Mouse (Mus musculus) neural tube, embryonic 13.5 days (tissue): ENCODE measurements around the gene Scamp1. TPM values are rescaled to one million over a fixed set of nuclear protein-coding genes. Genes with fewer than 3 reads are reported as not detected.

Experiments
- ATAC-seq: fragments of 200-750 bp; cut with Nextera tagmentation; 2 replicates; pipeline ENCODE4 v1.8.0; 2017; ENCODE audit warnings: low read depth, mild to moderate bottlenecking, moderate TSS enrichment, moderate library complexity
- H3K27ac ChIP-seq: fragments of 300-500 bp; sonication (generic); replicated peaks from 2 replicates; pipeline ENCODE4 v1.5.1; 2015; ENCODE audit warnings: moderate library complexity, mild to moderate bottlenecking, inconsistent platforms
- H3K27me3 ChIP-seq: fragments of 300-500 bp; sonication (generic); 2 replicates; pipeline ENCODE4 v1.6.1; 2015; ENCODE audit warnings: mild to moderate bottlenecking, inconsistent platforms
- H3K36me3 ChIP-seq: fragments of 300-500 bp; sonication (generic); 2 replicates; pipeline ENCODE4 v1.6.1; 2015; ENCODE audit warnings: mild to moderate bottlenecking, inconsistent platforms
- H3K4me1 ChIP-seq: fragments of 300-500 bp; sonication (generic); replicated peaks from 2 replicates; pipeline ENCODE4 v1.6.1; 2015; ENCODE audit warnings: inconsistent platforms
- H3K4me2 ChIP-seq: fragments of 300-500 bp; sonication (generic); 2 replicates; pipeline ENCODE4 v1.6.1; 2015; ENCODE audit warnings: inconsistent platforms, mild to moderate bottlenecking, moderate library complexity
- H3K4me3 ChIP-seq: fragments of 300-500 bp; sonication (generic); 2 replicates; pipeline ENCODE4 v1.5.1; 2015; ENCODE audit warnings: mild to moderate bottlenecking, inconsistent platforms
- H3K9ac ChIP-seq: fragments of 300-500 bp; sonication (generic); 2 replicates; pipeline ENCODE4 v1.6.1; 2015; ENCODE audit warnings: moderate library complexity, mild to moderate bottlenecking, inconsistent platforms
- H3K9me3 ChIP-seq: fragments of 300-500 bp; sonication (generic); 2 replicates; pipeline ENCODE4 v1.6.1; 2016; ENCODE audit warnings: inconsistent platforms
- WGBS: fragments of 180-500 bp; shearing (Covaris S2); methylation state at CpG from one replicate; pipeline ENCODE4 v1.1.7; 2015; 5-methylcytosine and 5-hydroxymethylcytosine counted together
- polyA plus RNA-seq: library from polyadenylated mRNA; unstranded; fragments of >200 nt; fragmentation: Nextera tagmentation; extraction: Ambion mirVana; gene quantifications from 2 replicates; pipeline ENCODE4 v1.2.1, GENCODE M21; 2015

Gene Scamp1
- polyA plus RNA-seq, 1 experiment from 2014 or later = 111 TPM

GRCm38 (mm10) chr13:94300946-94301538, 15.4 kb upstream of the Scamp1 start:
- ATAC-seq = no peak
- no peaks in the 10 kb centered on the region for H3K27me3 ChIP-seq
- H3K4me2 ChIP-seq = no peak overlapping the region
- no peaks in the 10 kb centered on the region for H3K9me3 ChIP-seq
- no peaks in the 10 kb centered on the region for H3K36me3 ChIP-seq
- no peak overlapping the region for H3K9ac ChIP-seq
- H3K27ac ChIP-seq = no peak overlapping the region
- peaks cover 4% of the 10 kb centered on the region for H3K4me1 ChIP-seq
- no peak overlapping the region for H3K4me3 ChIP-seq
- WGBS = 34% methylated on average over 7 of the region's 7 CpGs

DNA sequence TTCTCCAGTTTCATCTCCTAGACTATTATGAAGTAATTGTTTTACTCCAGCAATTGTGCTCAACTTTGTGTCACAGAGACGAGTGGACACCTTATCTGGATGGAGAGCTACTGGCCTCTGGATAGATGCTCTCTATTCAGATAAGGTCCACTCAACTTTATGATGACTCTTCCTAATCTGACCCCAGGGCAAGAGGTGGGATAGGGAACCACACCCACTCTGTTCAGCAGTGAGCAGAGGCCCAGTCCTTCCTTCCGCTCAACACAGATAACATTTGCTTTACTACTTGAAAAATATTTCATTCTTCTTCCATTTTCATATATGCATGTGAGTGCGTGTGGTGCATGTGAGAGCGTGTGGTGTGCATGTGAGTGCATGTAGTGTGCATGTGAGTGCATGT, 14.6 kb upstream of the Scamp1 start:
- no peaks in the 10 kb centered on the region for H3K27me3 ChIP-seq
- H3K9ac ChIP-seq = no peak overlapping the region
- no peak overlapping the region for H3K4me3 ChIP-seq
- H3K36me3 ChIP-seq = no peaks in the 10 kb centered on the region
- no peaks in the 10 kb centered on the region for H3K4me1 ChIP-seq
- H3K9me3 ChIP-seq = no peaks in the 10 kb centered on the region
- WGBS = 88% methylated on average over 4 of the region's 4 CpGs
- no peak for ATAC-seq
- no peak overlapping the region for H3K27ac ChIP-seq
- no peak overlapping the region for H3K4me2 ChIP-seq

DNA sequence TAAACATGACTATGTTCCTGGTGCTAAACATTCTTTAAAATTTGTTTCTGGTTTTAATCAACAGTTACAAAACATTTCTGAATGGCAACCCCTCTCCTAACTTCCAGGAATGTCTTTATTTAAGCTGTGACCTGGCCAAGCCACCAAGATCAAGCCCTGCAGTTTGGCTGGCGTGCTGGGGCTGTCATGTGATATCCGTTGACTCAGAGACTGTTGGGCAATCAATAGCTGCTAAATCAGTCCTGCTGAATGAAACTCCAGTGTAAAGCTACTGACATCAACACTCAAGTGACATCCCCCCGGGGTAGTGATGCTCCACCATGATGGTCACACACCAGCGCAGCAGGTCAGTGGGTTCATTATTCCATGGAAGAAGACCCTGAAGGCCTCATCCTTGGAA, 12.7 kb upstream of the Scamp1 start:
- H3K9ac ChIP-seq = no peak overlapping the region
- H3K4me3 ChIP-seq = no peak overlapping the region
- 79% methylated on average over 4 of the region's 4 CpGs for WGBS
- ATAC-seq = no peak
- H3K36me3 ChIP-seq = no peaks in the 10 kb centered on the region
- no peaks in the 10 kb centered on the region for H3K9me3 ChIP-seq
- no peaks in the 10 kb centered on the region for H3K4me1 ChIP-seq
- H3K27me3 ChIP-seq = no peaks in the 10 kb centered on the region
- no peak overlapping the region for H3K4me2 ChIP-seq
- H3K27ac ChIP-seq = no peak overlapping the region

DNA sequence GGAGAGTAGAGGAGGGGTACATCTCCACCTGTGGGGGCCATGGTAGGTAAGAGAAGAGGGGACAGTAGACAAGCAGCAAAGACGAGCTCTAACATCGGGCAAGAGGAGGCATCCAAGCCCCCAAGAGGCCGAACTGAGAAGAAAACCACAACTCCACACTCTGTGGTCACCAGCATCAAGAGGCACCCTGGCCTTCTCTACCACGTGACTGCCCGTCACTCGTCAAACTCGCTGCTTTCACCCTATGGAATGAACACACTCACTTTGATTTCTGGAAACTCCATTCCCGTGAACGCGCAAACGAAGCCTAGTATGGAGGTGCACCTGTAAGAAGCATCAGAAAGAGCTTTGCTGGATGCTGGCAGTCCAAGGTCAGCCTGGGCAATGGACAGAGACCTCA, 10.7 kb upstream of the Scamp1 start:
- Histone ChIP-seq H3K27ac (no peak overlapping the region), H3K9me3 (no peaks in the 10 kb centered on the region), H3K4me3 (no peak overlapping the region), H3K4me2 (no peak overlapping the region), H3K36me3 (no peaks in the 10 kb centered on the region), H3K9ac (no peak overlapping the region), H3K27me3 (no peaks in the 10 kb centered on the region), H3K4me1 (no peaks in the 10 kb centered on the region)
- WGBS = 88% methylated on average over 11 of the region's 11 CpGs
- ATAC-seq = no peak

DNA sequence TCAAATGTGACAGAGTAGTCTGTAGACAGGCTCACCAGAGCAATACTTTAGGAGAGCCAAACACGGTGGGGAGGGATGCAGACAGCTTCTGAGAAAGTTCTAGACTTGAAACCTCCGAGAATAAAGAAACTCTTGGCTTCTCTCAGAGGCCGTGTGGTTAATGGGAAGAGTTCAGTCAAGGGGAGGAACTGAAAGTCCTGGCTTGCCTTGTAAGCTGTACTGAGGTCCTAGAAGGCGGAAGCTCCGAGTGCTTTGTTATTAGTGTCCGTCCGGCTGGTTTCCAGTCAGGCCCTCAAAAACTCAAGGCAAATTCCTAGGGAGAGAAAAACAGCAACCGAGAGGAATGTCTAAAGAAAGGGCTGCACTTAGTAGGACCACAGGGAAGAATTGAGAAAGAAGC, 10.3 kb upstream of the Scamp1 start:
- no peak for ATAC-seq
- WGBS = 91% methylated on average over 8 of the region's 8 CpGs
- Histone ChIP-seq H3K27ac (no peak overlapping the region), H3K4me1 (no peaks in the 10 kb centered on the region), H3K9ac (no peak overlapping the region), H3K4me2 (no peak overlapping the region), H3K9me3 (no peaks in the 10 kb centered on the region), H3K36me3 (no peaks in the 10 kb centered on the region), H3K27me3 (no peaks in the 10 kb centered on the region), H3K4me3 (no peak overlapping the region)

GRCm38 (mm10) chr13:94294886-94295285, 9.2 kb upstream of the Scamp1 start:
- H3K4me2 ChIP-seq = no peak overlapping the region
- H3K4me1 ChIP-seq = no peaks in the 10 kb centered on the region
- H3K27me3 ChIP-seq = no peaks in the 10 kb centered on the region
- no peak overlapping the region for H3K27ac ChIP-seq
- WGBS = 46% methylated on average over 3 of the region's 3 CpGs
- no peak overlapping the region for H3K9ac ChIP-seq
- H3K9me3 ChIP-seq = no peaks in the 10 kb centered on the region
- H3K4me3 ChIP-seq = no peak overlapping the region
- no peak for ATAC-seq
- H3K36me3 ChIP-seq = no peaks in the 10 kb centered on the region

DNA sequence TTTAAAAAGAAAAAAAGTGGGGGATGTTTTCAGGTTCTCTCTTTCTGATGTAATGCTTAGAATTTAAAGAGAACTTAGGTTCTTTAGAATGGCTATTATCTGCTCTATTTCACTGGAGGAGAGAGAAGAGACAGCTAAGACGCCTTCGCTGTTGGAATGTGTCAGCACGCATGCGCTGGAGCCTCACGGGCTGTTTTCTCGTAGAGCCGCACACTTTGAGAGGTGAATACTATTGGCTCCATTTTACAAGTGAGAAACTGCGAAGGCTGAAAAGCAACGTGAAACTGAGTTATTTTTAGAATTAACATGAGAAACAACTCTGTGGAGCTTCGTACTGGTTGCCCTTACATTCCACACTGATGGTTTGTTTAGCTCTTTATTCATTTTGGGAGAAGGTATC, 8.3 kb upstream of the Scamp1 start:
- Histone ChIP-seq H3K4me1 (no peaks in the 10 kb centered on the region), H3K27ac (no peak overlapping the region), H3K9me3 (no peaks in the 10 kb centered on the region), H3K9ac (no peak overlapping the region), H3K36me3 (no peaks in the 10 kb centered on the region), H3K4me3 (no peak overlapping the region), H3K4me2 (no peak overlapping the region), H3K27me3 (no peaks in the 10 kb centered on the region)
- ATAC-seq = no peak
- 82% methylated on average over 10 of the region's 10 CpGs for WGBS

GRCm38 (mm10) chr13:94286195-94286594, 538 bp upstream of the Scamp1 start:
- ATAC-seq = no peak
- Histone ChIP-seq H3K4me1 (peaks cover 36% of the 10 kb centered on the region), H3K4me2 (peak overlapping the region; percentile 77), H3K4me3 (peak overlapping the region; percentile 98), H3K9me3 (no peaks in the 10 kb centered on the region), H3K36me3 (no peaks in the 10 kb centered on the region), H3K9ac (no peak overlapping the region), H3K27me3 (no peaks in the 10 kb centered on the region), H3K27ac (0 out of 2 replicates have a peak overlapping the region, but pooled peaks have one; percentile 91)
- WGBS = 63% methylated on average over 5 of the region's 5 CpGs

DNA sequence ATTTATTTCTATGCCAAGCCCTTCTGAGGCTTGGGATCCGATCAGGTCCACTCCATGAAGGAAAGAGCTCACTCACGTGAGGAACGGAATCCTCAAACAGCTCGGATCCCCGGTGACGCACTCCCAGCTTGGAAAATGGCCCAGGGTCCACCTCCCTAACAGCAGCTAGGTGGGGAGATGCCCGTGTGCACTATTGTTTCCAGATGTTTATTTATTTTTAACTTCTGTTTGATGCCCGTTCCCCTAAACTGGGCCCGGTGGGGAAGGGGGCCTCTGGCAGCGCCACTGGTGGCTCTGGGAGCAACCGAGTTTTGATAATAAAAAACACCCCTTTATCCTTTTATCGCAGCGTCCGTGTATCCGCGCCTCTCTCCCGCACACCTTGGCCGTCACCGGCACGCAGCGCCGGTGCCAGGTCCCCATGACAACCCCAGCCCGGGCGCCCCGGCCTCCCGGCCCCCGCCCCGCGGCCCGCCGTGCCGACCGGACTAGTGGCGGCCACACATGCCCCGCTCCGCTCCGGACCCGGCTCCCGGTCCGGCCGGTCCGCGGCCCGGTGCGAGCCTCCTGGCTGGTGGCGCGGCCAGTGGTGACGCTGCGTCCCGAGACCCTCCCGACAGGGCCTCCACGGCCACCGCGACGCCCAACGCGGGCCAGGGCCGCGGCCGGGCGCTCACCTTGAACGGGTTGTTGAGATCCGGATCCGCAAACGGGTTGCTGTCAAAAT, 951 bp downstream of the Scamp1 start:
- no peaks in the 10 kb centered on the region for H3K9me3 ChIP-seq
- H3K36me3 ChIP-seq = no peaks in the 10 kb centered on the region
- H3K9ac ChIP-seq = peak overlapping the region; percentile 97
- H3K27me3 ChIP-seq = no peaks in the 10 kb centered on the region
- peak overlapping the region; percentile 91 for H3K27ac ChIP-seq
- H3K4me1 ChIP-seq = peaks cover 41% of the 10 kb centered on the region
- H3K4me2 ChIP-seq = peak overlapping the region; percentile 77
- peak; percentile 76 for ATAC-seq
- WGBS = under 1% methylated on average over 65 of the region's 65 CpGs
- H3K4me3 ChIP-seq = peak overlapping the region; percentile 98

GRCm38 (mm10) chr13:94279420-94279819, 6.2 kb downstream of the Scamp1 start:
- no peaks in the 10 kb centered on the region for H3K27me3 ChIP-seq
- H3K4me2 ChIP-seq = no peak overlapping the region
- H3K9ac ChIP-seq = no peak overlapping the region
- H3K27ac ChIP-seq = no peak overlapping the region
- H3K36me3 ChIP-seq = no peaks in the 10 kb centered on the region
- no peaks in the 10 kb centered on the region for H3K9me3 ChIP-seq
- peaks cover 32% of the 10 kb centered on the region for H3K4me1 ChIP-seq
- no peak overlapping the region for H3K4me3 ChIP-seq
- WGBS = 60% methylated on average over 5 of the region's 5 CpGs
- no peak for ATAC-seq

GRCm38 (mm10) chr13:94271284-94271683, 14.4 kb downstream of the Scamp1 start:
- no peak overlapping the region for H3K4me3 ChIP-seq
- 86% methylated on average over 6 of the region's 6 CpGs for WGBS
- no peak overlapping the region for H3K27ac ChIP-seq
- peaks cover 23% of the 10 kb centered on the region for H3K4me1 ChIP-seq
- ATAC-seq = no peak
- H3K9me3 ChIP-seq = no peaks in the 10 kb centered on the region
- no peak overlapping the region for H3K9ac ChIP-seq
- no peaks in the 10 kb centered on the region for H3K36me3 ChIP-seq
- H3K4me2 ChIP-seq = no peak overlapping the region
- no peaks in the 10 kb centered on the region for H3K27me3 ChIP-seq

DNA sequence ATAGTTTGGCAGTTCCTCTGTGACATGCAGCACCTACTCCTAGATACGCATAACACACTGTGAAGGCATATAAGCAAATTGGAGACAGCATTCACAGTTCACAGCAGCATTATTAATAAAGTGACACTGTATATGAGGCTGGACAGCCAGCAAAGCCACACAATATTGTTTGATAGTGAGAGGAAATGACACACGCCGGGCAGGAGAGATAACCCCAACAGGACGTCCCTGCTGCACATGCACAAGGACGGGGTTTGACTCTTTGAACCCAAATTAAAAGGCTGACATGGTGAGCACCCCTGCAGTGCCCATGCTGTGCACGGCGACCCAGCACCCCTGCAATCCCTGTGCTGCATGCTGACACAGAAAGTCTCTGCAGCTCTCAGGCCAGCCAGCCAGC, 17.5 kb downstream of the Scamp1 start:
- WGBS = 48% methylated on average over 7 of the region's 7 CpGs
- Histone ChIP-seq H3K27me3 (no peaks in the 10 kb centered on the region), H3K36me3 (no peaks in the 10 kb centered on the region), H3K4me2 (no peak overlapping the region), H3K9me3 (no peaks in the 10 kb centered on the region), H3K4me3 (no peak overlapping the region), H3K9ac (no peak overlapping the region), H3K4me1 (peaks cover 29% of the 10 kb centered on the region), H3K27ac (no peak overlapping the region)
- no peak for ATAC-seq

GRCm38 (mm10) chr13:94267190-94267589, 18.5 kb downstream of the Scamp1 start:
- H3K4me3 ChIP-seq = no peak overlapping the region
- H3K36me3 ChIP-seq = no peaks in the 10 kb centered on the region
- no peak overlapping the region for H3K9ac ChIP-seq
- H3K9me3 ChIP-seq = no peaks in the 10 kb centered on the region
- no peaks in the 10 kb centered on the region for H3K27me3 ChIP-seq
- peaks cover 29% of the 10 kb centered on the region for H3K4me1 ChIP-seq
- H3K27ac ChIP-seq = no peak overlapping the region
- 85% methylated on average over 4 of the region's 4 CpGs for whole genome bisulfite sequencing
- no peak overlapping the region for H3K4me2 ChIP-seq
- ATAC-seq = no peak
